ENCODE assay signal across 11 mouse cellular contexts in the genomic region with DNA sequence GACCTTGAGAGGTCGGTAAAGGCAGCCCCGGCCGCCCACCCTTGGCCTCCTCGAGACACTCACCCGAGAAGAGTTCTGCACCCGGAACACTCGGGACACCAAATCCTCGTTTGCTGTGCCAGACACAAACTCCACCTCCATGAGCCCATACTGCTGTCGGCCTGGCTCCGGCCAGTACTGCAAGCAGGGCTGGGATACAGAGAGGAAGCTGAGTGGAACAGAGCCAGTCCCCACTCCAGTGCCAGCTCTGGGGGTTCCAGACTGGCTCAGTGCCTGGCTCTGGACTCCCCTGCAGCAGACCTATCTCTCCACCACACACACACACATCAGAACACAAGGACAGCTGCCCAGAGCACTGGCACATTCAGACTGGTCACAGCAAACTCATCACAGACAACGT.
DNase-seq lines count a peak whose midpoint lies in the region; ATAC-seq and TF ChIP-seq lines count a peak whose summit lies in the region.
"Had no signal": no experiment of that assay in that cellular context is flagged by ENCODE, and none has a peak within 500 bp of the region (broad histone marks: within the 10 kb centered on the region; RNA-seq: fewer than 3 reads in every experiment).

No protein-coding gene starts in this region.

- peak; percentile 40; the same call in 1 of the 2 replicates for ATAC-seq in lung, postnatal 0 days
- ATAC-seq in midbrain, embryonic 11.5 days (ENCODE audit: low FRiP score) = no peak
- ATAC-seq in midbrain, embryonic 16.5 days = no peak
- ATAC-seq: forebrain, embryonic 15.5 days had no signal

- H3K9ac ChIP-seq in lung, postnatal 0 days (replicated peaks; ENCODE audit: low read depth) = no peak overlapping the region
- H3K9ac ChIP-seq in midbrain, embryonic 11.5 days (ENCODE audit: low read length) = no peak overlapping the region
- H3K9ac ChIP-seq in midbrain, embryonic 16.5 days (ENCODE audit: low read depth, low read length) = no peak overlapping the region
- H3K9ac ChIP-seq: forebrain, embryonic 15.5 days; neural tube, embryonic 12.5 days had no signal

- no peak for TF ChIP-seq CTCF in left cerebral cortex, adult 2 months (IDR thresholded peaks at IDR 0.05)
- TF ChIP-seq CTCF in lung, postnatal 0 days (IDR thresholded peaks at IDR 0.05) = no peak

- WGBS in lung, postnatal 0 days = 65% methylated on average over 11 of the region's 11 CpGs
- WGBS in midbrain, embryonic 11.5 days = 81% methylated on average over 11 of the region's 11 CpGs
- 76% methylated on average over 11 of the region's 11 CpGs for WGBS in midbrain, embryonic 16.5 days

- intact Hi-C loops in heart, postnatal 25 days (cut with DNase I) = no loop called here
- intact Hi-C loops in left cerebral cortex, postnatal 4 days (cut with DNase I) = no loop called here
- intact Hi-C loops in left cerebral cortex, adult 2 months (cut with DNase I) = no loop called here

- no peak overlapping the region for H3K27ac ChIP-seq in left cerebral cortex, adult 2 months
- H3K27ac ChIP-seq in lung, postnatal 0 days (ENCODE audit: low read length) = no peak overlapping the region
- H3K27ac ChIP-seq in midbrain, embryonic 11.5 days (ENCODE audit: low read depth, low read length) = no peak overlapping the region
- H3K27ac ChIP-seq in midbrain, embryonic 16.5 days (ENCODE audit: low read length) = no peak overlapping the region
- H3K27ac ChIP-seq: forebrain, embryonic 15.5 days; neural tube, embryonic 12.5 days had no signal

- peak; percentile 26 to 32 for DNase-seq in heart, adult 18-20 months
- no peak for DNase-seq in heart, postnatal 25 days (ENCODE audit: low spot score)
- peak; percentile 87 for DNase-seq in left cerebral cortex, postnatal 4 days
- no peak for DNase-seq in left cerebral cortex, adult 2 months (ENCODE audit: extremely low spot score in 1 of 2, low spot score in 2 of 2)
- peak; percentile 21 for DNase-seq in gastrocnemius, postnatal 25 days
- no peak for DNase-seq in lung, postnatal 0 days (ENCODE audit: low spot score)
- no peak for DNase-seq in midbrain, embryonic 11.5 days (ENCODE audit: low spot score, missing footprints)
- DNase-seq: right cerebral cortex, postnatal 25 days had no signal

- H3K4me2 ChIP-seq in lung, postnatal 0 days (replicated peaks; ENCODE audit: low read depth, low read length) = no peak overlapping the region
- H3K4me2 ChIP-seq in midbrain, embryonic 11.5 days = no peak overlapping the region
- no peak overlapping the region for H3K4me2 ChIP-seq in midbrain, embryonic 16.5 days (ENCODE audit: low read length)
- H3K4me2 ChIP-seq: forebrain, embryonic 15.5 days; neural tube, embryonic 12.5 days had no signal

- H3K4me1 ChIP-seq in lung, postnatal 0 days (ENCODE audit: insufficient read depth, low read depth, low read length) = no peaks in the 10 kb centered on the region
- H3K4me1 ChIP-seq in midbrain, embryonic 11.5 days (ENCODE audit: control insufficient read depth, insufficient read depth, low read length) = no peaks in the 10 kb centered on the region
- H3K4me1 ChIP-seq in midbrain, embryonic 16.5 days (ENCODE audit: control insufficient read depth, insufficient read depth, low read length) = no peaks in the 10 kb centered on the region
- H3K4me1 ChIP-seq: forebrain, embryonic 15.5 days; neural tube, embryonic 12.5 days had no signal

- TF ChIP-seq EP300 in lung, postnatal 0 days (IDR thresholded peaks at IDR 0.05) = no peak

- no peaks in the 10 kb centered on the region for H3K9me3 ChIP-seq in lung, postnatal 0 days (ENCODE audit: low read length)
- H3K9me3 ChIP-seq in midbrain, embryonic 11.5 days (ENCODE audit: control insufficient read depth, low read length) = no peaks in the 10 kb centered on the region
- no peaks in the 10 kb centered on the region for H3K9me3 ChIP-seq in midbrain, embryonic 16.5 days (replicated peaks; ENCODE audit: control insufficient read depth, low read length, poor library complexity, severe bottlenecking)
- H3K9me3 ChIP-seq: forebrain, embryonic 15.5 days; neural tube, embryonic 12.5 days had no signal

- no peak overlapping the region for H3K4me3 ChIP-seq in left cerebral cortex, adult 2 months
- H3K4me3 ChIP-seq in lung, postnatal 0 days (ENCODE audit: low read depth, low read length) = no peak overlapping the region
- no peak overlapping the region for H3K4me3 ChIP-seq in midbrain, embryonic 11.5 days (ENCODE audit: low read depth, low read length)
- H3K4me3 ChIP-seq in midbrain, embryonic 16.5 days (ENCODE audit: low read depth, low read length) = no peak overlapping the region
- H3K4me3 ChIP-seq: forebrain, embryonic 15.5 days; neural tube, embryonic 12.5 days had no signal

- no peaks in the 10 kb centered on the region for H3K27me3 ChIP-seq in lung, postnatal 0 days (replicated peaks; ENCODE audit: insufficient read depth, low read length)
- H3K27me3 ChIP-seq in midbrain, embryonic 11.5 days (ENCODE audit: control insufficient read depth, insufficient read depth, low read length) = no peaks in the 10 kb centered on the region
- H3K27me3 ChIP-seq in midbrain, embryonic 16.5 days (ENCODE audit: control insufficient read depth, insufficient read depth, low read depth, low read length) = no peaks in the 10 kb centered on the region
- H3K27me3 ChIP-seq: forebrain, embryonic 15.5 days; neural tube, embryonic 12.5 days had no signal

- no peaks in the 10 kb centered on the region for H3K36me3 ChIP-seq in lung, postnatal 0 days (ENCODE audit: insufficient read depth, low read length)
- no peaks in the 10 kb centered on the region for H3K36me3 ChIP-seq in midbrain, embryonic 11.5 days (ENCODE audit: control insufficient read depth, insufficient read depth, low read length)
- H3K36me3 ChIP-seq in midbrain, embryonic 16.5 days (ENCODE audit: control insufficient read depth, insufficient read depth, low read length) = no peaks in the 10 kb centered on the region
- H3K36me3 ChIP-seq: neural tube, embryonic 12.5 days had no signal

Comparison
In these comparisons a context has a peak if more than half of its experiments do, and no peak if none do; other contexts are left out.
1. DNase-seq: peak in heart, adult 18-20 months (2 of 2), left cerebral cortex, postnatal 4 days (single experiment) and gastrocnemius, postnatal 25 days (single experiment); none in heart, postnatal 25 days (single experiment), left cerebral cortex, adult 2 months (0 of 2), lung, postnatal 0 days (single experiment) and midbrain, embryonic 11.5 days (single experiment).